Mouse (Mus musculus) heart, adult 2 months (tissue): ENCODE measurements around the gene Kazald1. TPM values are rescaled to one million over a fixed set of nuclear protein-coding genes. Genes with fewer than 3 reads are reported as not detected.

Source experiments
- DNase-seq, 2 experiments: peaks; one replicate each; pipeline ENCODE4 v3.0.0; 2021
- H3K27ac ChIP-seq: fragments of 200-600 bp; 2 replicates; pipeline ENCODE4 v1.8.1; 2022
- H3K27me3 ChIP-seq: fragments of 200-500 bp; 2 replicates; pipeline ENCODE4 v1.6.1; 2012; ENCODE audit warnings: mild to moderate bottlenecking, low read length, inconsistent platforms, mixed read lengths; ENCODE audit not compliant: control insufficient read depth, insufficient read depth
- H3K36me3 ChIP-seq: fragments of 200-500 bp; 2 replicates; pipeline ENCODE4 v1.6.1; 2012; ENCODE audit warnings: low read length, inconsistent platforms; ENCODE audit not compliant: control insufficient read depth, insufficient read depth
- H3K4me1 ChIP-seq: fragments of 200-500 bp; 2 replicates; pipeline ENCODE4 v1.6.1; 2011; ENCODE audit warnings: low read length; ENCODE audit not compliant: control insufficient read depth, insufficient read depth
- H3K4me3 ChIP-seq: fragments of 200-600 bp; 2 replicates; pipeline ENCODE4 v1.8.1; 2022
- H3K79me2 ChIP-seq: fragments of 200-500 bp; replicated peaks from 2 replicates; pipeline ENCODE4 v1.6.1; 2012; ENCODE audit warnings: mild to moderate bottlenecking, inconsistent platforms, low read length, moderate library complexity, mixed read lengths; ENCODE audit not compliant: control insufficient read depth, insufficient read depth
- H3K9ac ChIP-seq: fragments of 200-500 bp; 2 replicates; pipeline ENCODE4 v1.6.1; 2012; ENCODE audit warnings: low read depth, mild to moderate bottlenecking, control low read depth, inconsistent platforms, low read length, mixed read lengths
- CTCF ChIP-seq: fragments of 200-600 bp; IDR thresholded peaks from 2 replicates; pipeline ENCODE4 v1.8.1; 2022; ENCODE audit warnings: antibody characterized with exemption, mild to moderate bottlenecking, moderate library complexity
- EP300 ChIP-seq: fragments of 200-500 bp; IDR thresholded peaks from 2 replicates; pipeline ENCODE4 v1.6.1; 2011; ENCODE audit warnings: low read depth, low read length, control low read depth; ENCODE audit not compliant: insufficient read depth
- POLR2A ChIP-seq: fragments of 200-500 bp; IDR thresholded peaks from 2 replicates; pipeline ENCODE4 v1.6.1; 2011; ENCODE audit warnings: mild to moderate bottlenecking, low read depth, low read length, control low read depth; ENCODE audit not compliant: insufficient read depth
- WGBS: fragments of 180-500 bp; shearing (Covaris S2); methylation state at CpG from one replicate; pipeline ENCODE4 v1.1.7; 2018; 5-methylcytosine and 5-hydroxymethylcytosine counted together
- intact Hi-C: fragments of 180-260 bp; cut with DNase I; formaldehyde crosslinking; loops from one replicate; pipeline ENCODE4 v1.15.1; 2025
- polyA plus RNA-seq: library from polyadenylated mRNA; depleted of rRNA; stranded (reverse); fragments of >200 nt; gene quantifications from 2 replicates; pipeline ENCODE4 v1.2.3, GENCODE M21; 2012
- total RNA-seq, 2 experiments: library from RNA; stranded (reverse); gene quantifications; 2 replicates each; pipeline ENCODE4 v1.2.3; 2021

The Kazald1 gene
- total and polyA plus RNA-seq, 3 experiments: 3.6 to 4.6 (median 3.9) TPM

DNA sequence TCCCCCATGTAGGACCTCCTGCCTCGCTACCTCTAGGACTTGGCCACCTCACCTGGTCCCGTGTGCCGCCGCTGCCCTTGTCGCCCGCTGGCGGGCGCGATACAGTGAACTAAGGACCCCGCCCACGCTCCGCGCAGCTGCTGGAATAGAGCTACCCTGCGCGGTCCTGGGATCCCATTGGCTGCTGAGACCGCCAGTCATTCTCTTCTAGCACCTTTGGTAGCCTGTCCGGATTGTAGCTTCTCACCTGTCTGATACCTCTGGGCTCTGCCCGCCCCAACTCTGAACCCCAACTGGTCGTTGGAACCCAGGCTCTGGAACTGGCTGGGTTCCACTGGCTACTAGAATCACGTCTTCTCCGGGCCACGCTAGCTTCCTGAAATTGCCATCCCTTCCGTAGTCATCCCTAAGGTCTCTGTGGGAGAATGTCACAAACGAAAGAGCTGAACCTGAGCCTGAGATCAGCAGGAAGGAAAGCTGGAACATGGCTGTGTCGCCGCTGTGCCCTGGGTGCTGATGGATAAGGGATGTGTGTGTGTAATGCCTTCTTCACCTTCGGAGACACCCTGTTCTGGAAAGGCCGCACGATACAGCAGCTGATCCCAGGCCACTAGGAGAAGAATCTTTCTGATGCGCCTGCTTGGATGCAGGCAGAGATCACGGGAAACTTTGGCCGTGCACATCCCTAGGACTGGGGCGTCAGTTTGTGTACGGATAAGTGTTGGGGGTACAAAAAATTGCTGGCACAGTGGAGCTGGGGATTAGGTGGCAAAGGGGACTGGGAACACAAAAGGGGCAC, 28.3 kb upstream of the Kazald1 start:
- Histone ChIP-seq H3K36me3 (no peaks in the 10 kb centered on the region), H3K4me3 (peak overlapping the region; percentile 52), H3K9ac (peak overlapping the region; percentile 66), H3K27me3 (no peaks in the 10 kb centered on the region), H3K27ac (peak overlapping the region; percentile 95), H3K79me2 (no peaks in the 10 kb centered on the region), H3K4me1 (peaks cover 2% of the 10 kb centered on the region; the same call in 1 of the 2 replicates)
- intact Hi-C loops: no loop called here
- peak; percentile 83 to 88 for DNase-seq
- 1% methylated on average over 34 of the region's 34 CpGs for WGBS
- TF ChIP-seq EP300: 0 out of 2 replicates have a peak, but pooled peaks have one; percentile 20
- no peak for TF ChIP-seq POLR2A
- peak; percentile 23 for TF ChIP-seq CTCF

DNA sequence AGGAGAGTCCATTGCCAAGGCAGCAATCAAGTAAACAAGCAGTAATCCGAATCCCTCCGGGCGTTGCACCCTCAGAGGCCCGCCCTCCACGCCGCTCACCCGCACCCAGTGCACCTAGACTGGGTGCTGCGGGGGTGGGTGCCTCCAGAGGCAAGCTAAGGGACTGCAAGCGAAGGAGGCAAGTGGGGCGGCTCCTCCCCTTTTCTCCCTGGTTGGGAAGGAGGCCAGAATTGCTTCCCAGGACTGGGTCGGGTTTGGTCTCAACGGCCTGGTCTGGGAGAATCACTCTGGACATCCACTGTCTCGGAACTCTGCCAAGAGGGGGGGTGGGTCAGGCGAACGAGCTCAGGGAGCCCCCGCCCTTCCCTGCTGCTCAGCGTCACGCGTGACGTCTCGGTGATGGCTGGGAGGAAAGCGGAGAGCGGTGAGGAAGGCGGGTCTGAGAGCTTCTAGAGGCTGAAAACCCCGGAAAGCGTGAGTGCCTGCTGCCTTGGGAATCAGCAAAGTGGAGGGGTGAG, 27.6 kb upstream of the Kazald1 start, which contains the start of gene Sfxn3:
TSS of gene Sfxn3 (plus strand) at position 87 of the 518 bp plus-strand sequence.
- WGBS: under 1% methylated on average over 26 of the region's 26 CpGs
- H3K9ac ChIP-seq: peak within 1 kb of the TSS; percentile 66
- intact Hi-C loops: no loop called here
- H3K27me3 ChIP-seq: no peaks in the 10 kb centered on the region
- peak within 1 kb of the TSS; percentile 95 for H3K27ac ChIP-seq
- H3K4me1 ChIP-seq: peaks cover 2% of the 10 kb centered on the region; the same call in 1 of the 2 replicates
- no peaks in the 10 kb centered on the region for H3K36me3 ChIP-seq
- peak within 1 kb of the TSS; percentile 52 for H3K4me3 ChIP-seq
- no peaks in the 10 kb centered on the region for H3K79me2 ChIP-seq
- TF ChIP-seq EP300 (no peak), CTCF (peak; percentile 93), POLR2A (peak; percentile 82)
- DNase-seq: peak; percentile 95

DNA sequence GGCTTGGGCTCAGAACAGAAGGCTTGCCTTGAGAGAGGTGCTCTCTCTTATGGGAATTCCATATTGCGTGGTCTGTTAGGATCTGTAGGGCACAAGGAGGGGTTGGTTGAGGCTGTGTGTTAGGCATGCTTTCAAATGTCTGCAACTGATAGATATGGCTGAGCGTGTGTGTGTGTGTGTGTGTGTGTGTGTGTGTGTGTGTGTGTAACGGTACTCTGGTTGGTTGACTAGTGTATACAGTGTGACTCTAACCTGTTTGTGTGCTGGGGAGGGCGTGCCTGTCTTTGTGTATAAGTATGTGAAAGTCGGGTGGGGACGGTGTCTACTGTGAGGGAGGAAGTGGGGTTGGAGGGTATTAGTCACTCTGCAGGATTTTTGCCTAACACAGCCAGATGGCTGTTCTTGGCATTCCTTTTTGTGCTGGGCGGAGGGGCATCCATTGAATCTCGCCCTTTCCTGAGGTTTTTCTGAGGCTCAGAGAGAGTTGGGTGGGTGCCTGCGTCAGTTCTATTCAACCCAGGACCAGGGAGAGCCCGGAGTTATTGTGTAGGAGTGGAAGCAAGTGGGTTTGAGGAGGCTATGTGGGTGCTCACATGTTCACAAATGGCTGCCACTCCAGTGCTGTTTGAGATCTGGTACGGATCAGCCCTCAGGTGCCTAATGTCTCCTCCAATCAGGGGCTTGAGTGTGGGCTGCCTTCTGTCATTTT, 27.0 kb upstream of the Kazald1 start:
- H3K79me2 ChIP-seq: no peaks in the 10 kb centered on the region
- H3K4me1 ChIP-seq: peaks cover 2% of the 10 kb centered on the region; the same call in 1 of the 2 replicates
- H3K4me3 ChIP-seq: peak overlapping the region; percentile 52
- peak in 1 of 2 experiments; percentile 77 for DNase-seq
- intact Hi-C loops: no loop called here
- 14% methylated on average over 11 of the region's 11 CpGs for WGBS
- H3K27ac ChIP-seq: peak overlapping the region; percentile 95
- no peaks in the 10 kb centered on the region for H3K27me3 ChIP-seq
- TF ChIP-seq CTCF (no peak), EP300 (peak; percentile 56; the same call in 1 of the 2 replicates)
- H3K36me3 ChIP-seq: no peaks in the 10 kb centered on the region
- peak overlapping the region; percentile 66 for H3K9ac ChIP-seq

DNA sequence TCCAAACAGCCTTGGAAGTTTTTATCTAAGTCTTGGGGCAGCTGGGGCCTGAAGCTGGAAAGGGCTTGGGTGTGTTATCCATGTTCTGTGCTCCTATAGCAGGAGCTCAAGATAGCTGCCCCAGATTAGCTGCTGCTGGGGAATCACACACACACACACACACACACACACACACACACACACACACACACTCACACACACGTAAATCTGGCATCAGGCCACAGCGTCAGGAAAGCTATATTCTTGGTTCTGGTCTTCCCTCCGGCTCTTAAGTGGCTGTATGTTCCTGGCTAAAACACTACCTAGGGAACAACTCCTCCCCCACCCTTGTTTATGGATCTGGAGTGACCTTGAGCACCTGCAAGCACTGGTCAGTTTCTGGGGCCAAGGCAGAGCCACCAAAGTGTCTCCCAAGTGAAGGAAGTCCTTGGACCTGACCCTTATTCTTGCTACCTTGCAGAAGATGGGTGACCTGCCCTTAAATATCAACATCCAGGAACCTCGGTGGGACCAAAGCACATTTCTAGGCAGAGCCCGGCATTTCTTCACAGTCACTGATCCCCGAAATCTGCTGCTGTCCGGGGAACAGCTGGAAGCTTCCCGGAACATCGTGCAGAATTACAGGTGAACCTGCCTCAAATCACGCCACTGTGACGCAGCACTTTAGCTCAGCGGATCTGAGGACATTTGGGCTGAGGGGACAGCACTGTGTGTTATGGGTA, 26.2 kb upstream of the Kazald1 start:
- DNase-seq: no peak
- 77% methylated on average over 12 of the region's 12 CpGs for WGBS
- TF ChIP-seq EP300 (no peak), POLR2A (no peak), CTCF (no peak)
- Histone ChIP-seq H3K4me1 (peaks cover 2% of the 10 kb centered on the region; the same call in 1 of the 2 replicates), H3K27me3 (no peaks in the 10 kb centered on the region), H3K9ac (peak overlapping the region; percentile 66), H3K36me3 (no peaks in the 10 kb centered on the region), H3K27ac (peak overlapping the region; percentile 95), H3K79me2 (no peaks in the 10 kb centered on the region), H3K4me3 (peak overlapping the region; percentile 52; the same call in 1 of the 2 replicates)
- intact Hi-C loops: no loop called here

DNA sequence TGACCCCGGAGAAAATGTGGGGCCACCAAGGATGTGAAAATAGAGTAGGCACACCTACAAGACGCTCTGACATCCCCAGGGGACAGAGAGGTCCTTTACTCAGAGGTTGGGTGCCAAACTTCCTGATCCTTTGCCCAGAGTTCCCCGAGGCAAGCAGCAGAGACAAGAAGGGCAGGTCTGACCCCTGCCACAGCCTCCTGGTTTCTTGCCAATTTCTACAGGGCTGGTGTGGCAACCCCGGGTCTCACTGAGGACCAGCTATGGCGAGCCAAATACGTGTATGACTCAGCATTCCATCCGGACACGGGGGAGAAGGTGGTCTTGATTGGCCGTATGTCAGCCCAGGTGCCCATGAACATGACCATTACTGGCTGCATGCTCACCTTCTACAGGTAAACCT, 25.5 kb upstream of the Kazald1 start:
- 62% methylated on average over 9 of the region's 9 CpGs for WGBS
- no peak for DNase-seq

More for the DNA sequence above, 25.5 kb upstream of the Kazald1 start:
- Histone ChIP-seq H3K4me3 (no peak overlapping the region), H3K36me3 (no peaks in the 10 kb centered on the region), H3K79me2 (no peaks in the 10 kb centered on the region), H3K9ac (no peak overlapping the region), H3K27ac (no peak overlapping the region), H3K4me1 (peaks cover 2% of the 10 kb centered on the region; the same call in 1 of the 2 replicates), H3K27me3 (no peaks in the 10 kb centered on the region)
- TF ChIP-seq EP300: no peak
- TF ChIP-seq POLR2A: no peak
- intact Hi-C loops: no loop called here
